Mouse (Mus musculus) embryonic facial prominence, embryonic 12.5 days (tissue): ENCODE data around the gene Brpf1. TPM values are rescaled to one million over a fixed set of nuclear protein-coding genes. Genes with fewer than 3 reads are reported as not detected.
A peak's percentile ranks its signal among the peaks of the same experiment; 100 is the strongest.

Experiments
- ATAC-seq: fragments of 200-750 bp; cut with Nextera tagmentation; 2 replicates; pipeline ENCODE4 v1.8.0; 2017; ENCODE audit not compliant: insufficient number of reproducible peaks, insufficient read depth, low FRiP score, low TSS enrichment
- H3K27ac ChIP-seq: fragments of 300-500 bp; sonication (generic); 2 replicates; pipeline ENCODE4 v1.5.1; 2016; ENCODE audit warnings: mild to moderate bottlenecking
- H3K27me3 ChIP-seq: fragments of 300-500 bp; sonication (generic); 2 replicates; pipeline ENCODE4 v1.6.1; 2016; ENCODE audit warnings: mild to moderate bottlenecking, moderate library complexity
- H3K36me3 ChIP-seq: fragments of 300-500 bp; sonication (generic); 2 replicates; pipeline ENCODE4 v1.6.1; 2016; ENCODE audit warnings: mild to moderate bottlenecking
- H3K4me1 ChIP-seq: fragments of 300-500 bp; sonication (generic); 2 replicates; pipeline ENCODE4 v1.6.1; 2016
- H3K4me2 ChIP-seq: fragments of 300-500 bp; sonication (generic); replicated peaks from 2 replicates; pipeline ENCODE4 v1.6.1; 2016; ENCODE audit warnings: mild to moderate bottlenecking, moderate library complexity
- H3K4me3 ChIP-seq: fragments of 300-500 bp; sonication (generic); 2 replicates; pipeline ENCODE4 v1.5.1; 2016; ENCODE audit warnings: mild to moderate bottlenecking
- H3K9ac ChIP-seq: fragments of 300-500 bp; sonication (generic); 2 replicates; pipeline ENCODE4 v1.6.1; 2016; ENCODE audit warnings: mild to moderate bottlenecking, moderate library complexity
- H3K9me3 ChIP-seq: fragments of 300-500 bp; sonication (generic); 2 replicates; pipeline ENCODE4 v1.6.1; 2016; ENCODE audit warnings: mild to moderate bottlenecking, moderate library complexity
- WGBS: fragments of 180-500 bp; shearing (Covaris S2); methylation state at CpG from one replicate; pipeline ENCODE4 v1.1.7; 2016; 5-methylcytosine and 5-hydroxymethylcytosine counted together
- polyA plus RNA-seq: library from polyadenylated mRNA; unstranded; fragments of >200 nt; fragmentation: Nextera tagmentation; extraction: Ambion mirVana; gene quantifications from 2 replicates; pipeline ENCODE4 v1.2.1, GENCODE M21; 2016

Gene Brpf1
- polyA plus RNA-seq, 1 experiment from 2014 or later: 28.9 TPM

DNA sequence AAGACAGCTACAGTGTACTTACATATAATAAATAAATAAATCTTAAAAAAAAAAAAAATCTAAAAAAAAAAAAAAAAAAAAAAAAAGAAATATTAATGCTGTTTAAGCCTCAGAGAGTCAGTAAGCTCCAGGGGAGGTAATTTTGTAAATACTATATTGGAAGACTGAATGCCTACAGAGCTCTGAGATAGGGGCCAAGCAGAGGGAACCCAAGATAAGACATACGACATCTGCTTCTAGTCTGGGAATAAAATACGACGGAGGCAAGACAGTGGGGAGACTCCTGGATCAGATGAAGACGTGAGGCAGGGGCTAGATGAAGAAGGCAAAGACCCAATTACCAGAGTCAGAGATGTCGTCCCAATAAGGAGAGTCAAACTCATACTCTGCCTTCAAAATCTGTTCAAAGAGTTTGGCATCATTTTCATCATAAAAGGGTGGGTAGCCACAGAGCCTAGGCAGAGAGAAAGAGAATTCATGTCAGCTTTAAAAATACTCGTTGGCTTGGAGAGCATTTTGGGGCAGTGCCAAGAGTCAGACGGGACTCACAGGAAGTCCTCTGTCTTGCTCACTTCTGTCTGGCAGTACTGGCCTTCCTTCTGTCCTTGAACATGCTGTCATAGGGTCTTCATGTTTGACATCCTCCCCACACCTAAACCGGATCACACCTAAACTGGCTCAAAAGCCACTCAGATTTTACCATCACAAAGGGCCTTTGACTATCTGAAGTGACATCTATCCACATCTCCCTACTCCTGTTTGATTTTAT is 30.1 kb downstream of the Brpf1 start:
- no peak overlapping the region for H3K4me3 ChIP-seq
- WGBS: 72% methylated on average over 8 of the region's 8 CpGs
- peaks cover 3% of the 10 kb centered on the region; the same call in 1 of the 2 replicates for H3K4me1 ChIP-seq
- H3K36me3 ChIP-seq: peaks cover 71% of the 10 kb centered on the region
- ATAC-seq: no peak
- H3K27me3 ChIP-seq: no peaks in the 10 kb centered on the region
- no peaks in the 10 kb centered on the region for H3K9me3 ChIP-seq
- H3K9ac ChIP-seq: no peak overlapping the region
- no peak overlapping the region for H3K27ac ChIP-seq
- H3K4me2 ChIP-seq: no peak overlapping the region

DNA sequence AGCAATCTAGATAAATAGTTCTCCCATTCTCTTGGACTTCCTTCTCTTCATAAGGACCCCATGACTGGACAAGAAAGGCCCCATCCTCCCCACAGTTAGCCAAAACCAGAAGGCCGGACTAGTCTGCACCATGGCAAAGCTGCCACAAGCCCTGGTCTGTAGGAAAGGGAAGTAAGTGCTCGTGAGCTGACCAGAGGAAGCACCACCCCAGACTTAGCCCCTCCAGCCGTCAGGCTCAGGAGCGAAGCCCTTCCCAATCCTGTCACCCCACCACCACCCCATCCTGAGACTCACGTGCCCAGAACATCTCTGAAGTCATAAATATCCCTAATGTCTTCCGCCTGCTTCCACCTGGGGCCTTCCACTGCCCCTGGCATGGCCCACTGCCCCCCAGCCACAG is 34.6 kb downstream of the Brpf1 start:
- H3K4me3 ChIP-seq: no peak overlapping the region
- H3K4me1 ChIP-seq: peaks cover 15% of the 10 kb centered on the region
- peaks cover 31% of the 10 kb centered on the region for H3K36me3 ChIP-seq
- H3K9ac ChIP-seq: peak overlapping the region; percentile 24; the same call in 1 of the 2 replicates
- ATAC-seq: no peak
- 0 out of 2 replicates have a peak overlapping the region, but pooled peaks have one; percentile 23 for H3K27ac ChIP-seq
- H3K9me3 ChIP-seq: no peaks in the 10 kb centered on the region
- H3K4me2 ChIP-seq: peak overlapping the region; percentile 75; the same call in 1 of the 2 replicates
- 79% methylated on average over 6 of the region's 6 CpGs for WGBS
- H3K27me3 ChIP-seq: no peaks in the 10 kb centered on the region

DNA sequence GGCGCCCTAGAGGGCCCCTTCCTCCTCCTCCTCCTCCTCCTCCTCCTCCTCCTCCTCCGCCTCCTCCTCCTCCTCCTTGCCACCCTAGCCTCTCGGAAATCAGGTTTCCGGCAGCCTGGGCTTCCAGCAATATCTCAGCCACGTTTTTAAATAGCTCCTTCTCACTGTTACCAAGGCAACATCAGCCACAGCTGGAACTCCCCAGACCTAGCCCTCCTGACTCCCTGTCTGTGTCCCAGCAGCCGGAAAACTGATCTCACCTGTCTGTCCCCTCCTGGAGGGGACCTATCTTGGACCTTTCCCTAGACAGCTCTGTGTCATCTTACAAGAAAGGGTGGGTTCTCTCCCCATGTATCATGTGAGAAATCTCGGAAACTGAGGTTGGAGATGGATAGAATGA is 35.4 kb downstream of the Brpf1 start:
- 32% methylated on average over 4 of the region's 7 CpGs for WGBS
- no peaks in the 10 kb centered on the region for H3K27me3 ChIP-seq
- no peak for ATAC-seq
- H3K36me3 ChIP-seq: peaks cover 31% of the 10 kb centered on the region
- H3K27ac ChIP-seq: no peak overlapping the region
- H3K4me2 ChIP-seq: peak overlapping the region; percentile 75
- no peak overlapping the region for H3K9ac ChIP-seq
- peaks cover 15% of the 10 kb centered on the region for H3K4me1 ChIP-seq
- H3K4me3 ChIP-seq: 0 out of 2 replicates have a peak overlapping the region, but pooled peaks have one; percentile 2
- no peaks in the 10 kb centered on the region for H3K9me3 ChIP-seq

DNA sequence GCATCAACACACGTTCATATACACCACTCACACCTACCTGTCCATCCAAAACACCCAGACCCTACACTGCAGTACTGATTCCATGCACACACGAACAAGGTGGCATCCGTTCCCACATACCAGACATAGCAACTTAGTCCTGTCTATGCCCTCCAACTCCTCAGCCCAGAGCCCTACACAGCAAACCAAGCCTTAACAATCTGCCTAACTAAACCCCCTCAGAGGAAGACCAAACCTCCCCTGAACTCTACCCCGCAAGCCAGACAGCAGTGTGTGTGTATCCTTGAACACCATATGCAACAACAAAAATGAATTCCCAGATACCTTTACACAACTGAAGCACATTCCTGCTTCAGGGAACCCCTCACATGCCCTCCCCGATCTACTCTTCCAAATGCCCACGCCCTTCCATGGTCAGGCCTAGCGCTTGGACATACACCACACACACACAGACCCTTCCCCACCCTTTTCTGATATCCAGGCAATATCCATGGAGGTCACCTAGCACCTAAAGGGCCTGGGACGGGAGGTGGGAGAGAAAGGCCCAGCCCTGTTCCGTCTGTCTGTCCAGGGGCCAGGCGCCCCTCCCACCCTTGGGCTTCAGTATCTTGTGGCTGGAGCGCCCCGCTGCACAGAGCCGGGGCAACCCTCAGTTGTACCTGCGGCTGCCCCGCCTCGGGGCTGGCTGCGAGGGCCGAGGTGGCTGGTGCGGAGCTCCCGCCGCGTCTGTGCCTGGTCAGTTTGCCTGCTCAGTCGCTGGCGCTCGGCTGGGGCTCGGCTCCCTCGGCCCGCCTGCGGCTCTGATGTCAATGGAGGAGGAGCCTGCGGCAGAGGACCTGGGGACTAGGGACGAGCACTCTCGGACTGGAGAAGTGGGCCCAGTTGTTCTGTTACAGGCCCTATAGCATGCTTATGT is 36.5 kb downstream of the Brpf1 start, which contains the start of gene Camk1:
Gene Camk1, minus strand, starts transcription at position 808 of the 916 bp plus-strand sequence.
- peak; percentile 80 for ATAC-seq
- Histone ChIP-seq H3K4me2 (peak within 1 kb of the TSS; percentile 75), H3K36me3 (peaks cover 24% of the 10 kb centered on the region), H3K27ac (peak within 1 kb of the TSS; percentile 46), H3K27me3 (no peaks in the 10 kb centered on the region), H3K4me3 (peak within 1 kb of the TSS; percentile 61), H3K4me1 (peaks cover 15% of the 10 kb centered on the region), H3K9ac (peak within 1 kb of the TSS; percentile 93), H3K9me3 (no peaks in the 10 kb centered on the region)
- WGBS: 16% methylated on average over 32 of the region's 32 CpGs

DNA sequence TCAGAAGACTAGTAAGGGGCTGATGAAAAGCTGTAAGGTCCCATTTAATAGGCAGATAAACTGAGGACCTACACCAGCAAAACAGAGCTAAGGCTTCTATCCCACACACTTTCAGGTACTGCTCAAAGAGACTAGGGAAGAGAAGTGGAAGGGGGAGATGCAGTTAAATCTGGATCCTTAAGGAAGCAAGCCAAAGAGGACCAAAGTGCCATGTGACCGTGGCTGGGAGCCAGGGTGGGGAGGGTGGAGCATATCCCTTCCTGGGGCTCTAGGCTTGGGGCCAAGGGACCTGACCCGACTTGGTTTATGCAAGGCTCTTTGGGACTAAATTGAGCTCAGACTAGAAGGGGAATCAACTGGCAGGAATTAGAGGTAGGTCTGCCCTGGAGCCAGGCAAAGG is 37.4 kb downstream of the Brpf1 start:
- no peak for ATAC-seq
- WGBS: 62% methylated on average over 2 of the region's 2 CpGs
- Histone ChIP-seq H3K27me3 (no peaks in the 10 kb centered on the region), H3K4me3 (no peak overlapping the region; the same call in 1 of the 2 replicates), H3K4me1 (peaks cover 15% of the 10 kb centered on the region), H3K27ac (peak overlapping the region; percentile 46; the same call in 1 of the 2 replicates), H3K9me3 (no peaks in the 10 kb centered on the region), H3K9ac (no peak overlapping the region), H3K4me2 (peak overlapping the region; percentile 75), H3K36me3 (peaks cover 15% of the 10 kb centered on the region)

DNA sequence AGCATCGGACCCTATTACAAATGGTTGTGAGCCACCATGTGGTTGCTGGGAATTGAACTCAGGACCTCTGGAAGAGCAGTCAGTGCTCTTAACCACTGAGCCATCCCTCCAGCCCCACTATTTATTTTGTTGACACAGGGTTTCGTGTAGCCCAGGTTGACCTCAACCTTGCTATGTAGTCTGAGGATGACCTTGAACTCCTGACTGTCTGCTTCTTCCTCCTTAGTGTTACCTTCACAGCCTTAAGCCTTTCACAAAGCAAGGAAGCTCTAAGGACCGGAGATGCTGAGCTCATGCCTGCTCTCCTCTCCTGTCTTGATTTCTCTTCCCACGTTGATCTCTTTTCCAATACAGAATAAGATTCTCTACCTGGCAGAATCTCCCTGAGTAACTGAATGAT is 40.0 kb downstream of the Brpf1 start:
- 72% methylated on average over 4 of the region's 4 CpGs for WGBS

DNA sequence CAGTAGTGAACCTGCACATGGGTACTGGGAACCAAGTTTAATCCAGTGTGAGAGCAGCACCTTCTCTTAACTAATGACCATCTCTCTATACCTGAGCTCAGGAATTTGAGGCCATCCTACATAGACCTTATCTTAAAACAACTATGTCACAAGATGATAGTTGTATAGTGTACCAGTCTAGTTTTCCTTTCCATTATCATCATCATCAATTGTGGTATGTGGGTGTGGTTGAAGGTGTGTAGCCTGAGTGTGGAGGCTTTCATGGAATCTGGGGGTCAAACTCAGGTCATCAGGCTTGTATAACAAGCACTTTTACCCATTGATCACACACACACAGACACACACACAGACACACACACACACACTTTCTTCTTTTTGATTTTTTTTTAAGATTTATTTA is 43.6 kb downstream of the Brpf1 start:
- no peak overlapping the region for H3K4me2 ChIP-seq
- no peak overlapping the region for H3K9ac ChIP-seq
- H3K27ac ChIP-seq: no peak overlapping the region
- H3K4me1 ChIP-seq: no peaks in the 10 kb centered on the region
- ATAC-seq: no peak
- H3K4me3 ChIP-seq: no peak overlapping the region
- H3K27me3 ChIP-seq: no peaks in the 10 kb centered on the region
- no peaks in the 10 kb centered on the region for H3K9me3 ChIP-seq
- no peaks in the 10 kb centered on the region for H3K36me3 ChIP-seq

More for the DNA sequence above, 40.0 kb downstream of the Brpf1 start:
- Histone ChIP-seq H3K4me1 (peaks cover 12% of the 10 kb centered on the region), H3K9ac (no peak overlapping the region), H3K4me2 (no peak overlapping the region), H3K27ac (no peak overlapping the region), H3K27me3 (no peaks in the 10 kb centered on the region), H3K36me3 (no peaks in the 10 kb centered on the region), H3K9me3 (no peaks in the 10 kb centered on the region), H3K4me3 (no peak overlapping the region)
- ATAC-seq: no peak

DNA sequence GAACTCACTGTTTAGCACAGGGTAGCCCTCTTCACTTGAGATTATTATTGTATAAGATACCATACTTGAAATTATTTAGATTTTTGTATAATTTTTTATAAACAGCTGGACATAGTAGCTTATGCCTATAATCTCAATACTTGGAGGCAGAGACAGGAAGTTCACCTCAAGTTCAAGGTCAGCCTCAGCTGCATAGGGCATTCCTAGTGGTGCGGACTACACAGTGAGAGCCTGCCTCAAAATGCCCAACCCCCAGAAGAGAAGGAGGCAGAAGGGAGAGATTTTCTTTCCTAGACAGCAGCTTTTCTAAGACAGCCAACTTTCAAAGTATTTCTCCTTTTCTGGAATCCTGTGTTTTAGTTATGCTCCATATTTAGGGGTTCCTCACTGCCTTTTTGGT is 44.2 kb downstream of the Brpf1 start:
- Histone ChIP-seq H3K27ac (no peak overlapping the region), H3K27me3 (no peaks in the 10 kb centered on the region), H3K9ac (no peak overlapping the region), H3K9me3 (no peaks in the 10 kb centered on the region), H3K4me1 (no peaks in the 10 kb centered on the region), H3K4me2 (no peak overlapping the region), H3K36me3 (no peaks in the 10 kb centered on the region), H3K4me3 (no peak overlapping the region)
- ATAC-seq: no peak
- 63% methylated on average over 1 of the region's 1 CpGs for WGBS

DNA sequence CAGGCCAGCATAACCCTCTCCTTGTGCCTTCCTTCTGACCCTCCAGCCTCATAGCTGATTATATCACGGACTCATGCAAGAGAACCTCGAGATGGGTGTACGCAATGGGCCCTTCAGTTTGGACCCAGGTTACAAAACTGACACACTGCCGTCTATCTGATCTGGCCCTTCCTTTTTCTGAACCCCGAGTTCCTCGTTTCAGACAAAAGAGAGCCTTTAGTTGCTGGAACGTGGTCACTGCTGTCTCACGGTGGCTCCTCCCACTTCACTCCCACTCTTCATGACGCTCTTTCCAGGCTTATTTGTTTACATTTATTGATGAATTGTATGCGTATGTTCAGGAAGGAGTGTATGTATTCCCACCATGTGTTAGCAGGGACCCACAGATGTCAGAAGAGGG is 44.7 kb downstream of the Brpf1 start:
- no peaks in the 10 kb centered on the region for H3K9me3 ChIP-seq
- H3K27ac ChIP-seq: no peak overlapping the region
- no peaks in the 10 kb centered on the region for H3K36me3 ChIP-seq
- no peak overlapping the region for H3K4me3 ChIP-seq
- no peak overlapping the region for H3K9ac ChIP-seq
- no peak overlapping the region for H3K4me2 ChIP-seq
- 61% methylated on average over 10 of the region's 10 CpGs for WGBS
- no peak for ATAC-seq
- H3K27me3 ChIP-seq: no peaks in the 10 kb centered on the region
- H3K4me1 ChIP-seq: no peaks in the 10 kb centered on the region

DNA sequence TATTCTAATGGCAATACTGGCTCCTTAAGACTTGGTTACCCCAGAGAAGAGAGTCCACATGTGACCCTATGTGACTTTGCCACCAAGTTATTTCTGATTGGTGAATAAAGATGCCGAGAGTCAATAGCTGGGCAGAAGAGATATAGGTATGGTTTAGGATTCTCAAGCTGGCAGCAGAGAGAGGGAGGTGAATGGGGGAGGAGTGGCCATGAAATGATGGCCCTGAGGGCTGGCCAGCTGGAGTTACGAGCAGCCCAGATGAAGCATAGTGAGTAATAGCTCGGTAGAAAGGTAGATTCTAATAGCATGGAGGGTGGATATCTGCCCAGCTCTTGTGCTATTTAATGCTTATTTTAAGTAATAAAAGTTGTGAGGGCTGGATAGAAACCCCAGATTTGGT is 45.9 kb downstream of the Brpf1 start:
- Histone ChIP-seq H3K36me3 (no peaks in the 10 kb centered on the region), H3K27ac (no peak overlapping the region), H3K9me3 (no peaks in the 10 kb centered on the region), H3K27me3 (0 out of 2 replicates have a peak, but pooled peaks cover 3% of the 10 kb centered on the region), H3K4me3 (no peak overlapping the region), H3K4me2 (no peak overlapping the region), H3K9ac (no peak overlapping the region), H3K4me1 (no peaks in the 10 kb centered on the region)
- WGBS: 68% methylated on average over 3 of the region's 3 CpGs
- no peak for ATAC-seq

DNA sequence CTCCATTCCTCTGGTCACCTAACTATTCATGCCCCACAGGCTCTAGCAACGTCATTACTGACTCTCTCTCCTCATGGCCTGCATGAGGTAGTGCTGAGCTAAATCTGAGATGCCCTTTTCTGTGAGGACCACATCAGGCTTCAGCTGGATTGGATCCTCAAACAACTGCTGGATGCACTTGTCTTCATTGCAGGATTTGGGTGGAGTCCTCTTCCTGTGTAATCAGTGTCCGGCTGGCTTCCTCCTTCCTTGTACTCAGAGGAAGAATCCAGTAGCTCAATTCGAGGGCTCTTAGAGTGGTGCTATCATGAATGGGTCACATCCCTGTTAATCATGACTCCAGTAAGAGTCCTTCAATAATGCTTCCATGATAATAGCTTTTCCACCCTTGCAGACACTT is 46.8 kb downstream of the Brpf1 start:
- Histone ChIP-seq H3K36me3 (no peaks in the 10 kb centered on the region), H3K27ac (no peak overlapping the region), H3K9ac (no peak overlapping the region), H3K4me1 (no peaks in the 10 kb centered on the region), H3K4me2 (no peak overlapping the region), H3K4me3 (no peak overlapping the region), H3K9me3 (no peaks in the 10 kb centered on the region), H3K27me3 (0 out of 2 replicates have a peak, but pooled peaks cover 3% of the 10 kb centered on the region)
- WGBS: 69% methylated on average over 3 of the region's 3 CpGs
- no peak for ATAC-seq
